ENCODE assay signal across 10 mouse cellular contexts in the genomic region with DNA sequence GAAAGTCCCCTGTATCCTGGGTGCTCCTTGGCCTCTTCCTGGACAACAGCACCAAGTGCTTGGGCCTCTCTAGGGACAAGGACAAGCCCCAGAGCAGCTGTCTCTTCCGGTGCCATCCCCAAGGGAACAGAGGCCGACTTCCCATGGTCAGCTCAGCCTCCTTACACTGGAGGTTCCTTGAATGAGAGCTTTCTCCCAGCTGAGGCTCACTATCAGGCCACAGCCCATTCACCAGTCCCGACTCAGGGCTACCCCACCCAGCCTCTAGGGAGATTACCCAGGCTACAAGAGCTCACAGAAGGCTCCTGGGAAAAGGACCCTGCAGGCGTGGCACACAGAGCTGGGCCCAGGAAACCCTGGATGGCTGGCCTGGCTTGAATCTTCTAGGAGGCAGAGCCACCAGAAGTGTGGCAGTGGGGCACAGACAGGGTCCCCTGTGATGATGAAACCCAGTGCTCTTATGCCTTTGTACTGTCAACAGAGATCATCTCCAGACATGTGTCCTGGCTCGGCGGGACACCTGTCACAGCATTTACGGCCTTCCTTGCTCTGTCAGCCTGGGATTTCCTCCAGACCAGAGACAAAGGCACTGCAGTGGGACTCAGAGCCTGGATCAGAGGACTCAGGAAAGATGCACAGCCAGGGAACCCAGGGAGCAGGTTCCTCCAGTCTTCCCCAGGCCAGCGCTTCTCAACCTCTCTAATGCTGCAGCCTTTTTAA. TPM values are rescaled to one million over a fixed set of nuclear protein-coding genes. Genes with fewer than 3 reads are reported as not detected.
DNase-seq lines count a peak whose midpoint lies in the region; ATAC-seq lines count a peak whose summit lies in the region.
"Had no signal": no experiment of that assay in that cellular context is flagged by ENCODE, and none has a peak within 500 bp of the region (broad histone marks: within the 10 kb centered on the region; RNA-seq: fewer than 3 reads in every experiment).

No protein-coding gene starts in this region.

- intact Hi-C loops in heart, postnatal 10 days (cut with DNase I): loop anchor here (5.0 kb wide), 1 partner anchor 37 kb away; no protein-coding TSS in a partner anchor

- H3K27ac ChIP-seq in brown adipose tissue, adult 24 weeks (replicated peaks; ENCODE audit: low read depth, low read length): peak overlapping the region; percentile 69
- peak overlapping the region; percentile 45; the same call in 1 of the 2 replicates for H3K27ac ChIP-seq in lung, embryonic 16.5 days (ENCODE audit: low read length)
- H3K27ac ChIP-seq in hindbrain, embryonic 16.5 days (ENCODE audit: low read depth, low read length): no peak overlapping the region

- H3K27me3 ChIP-seq in lung, embryonic 16.5 days (ENCODE audit: control insufficient read depth, insufficient read depth, low read depth, low read length): no peaks in the 10 kb centered on the region
- H3K27me3 ChIP-seq in hindbrain, embryonic 16.5 days (replicated peaks; ENCODE audit: control insufficient read depth, insufficient read depth, low read length): no peaks in the 10 kb centered on the region

- H3K4me1 ChIP-seq in brown adipose tissue, adult 24 weeks (ENCODE audit: control insufficient read depth, insufficient read depth, insufficient read length, low read length): peaks cover 2% of the 10 kb centered on the region; the same call in 1 of the 2 replicates
- peaks cover 36% of the 10 kb centered on the region for H3K4me1 ChIP-seq in lung, embryonic 16.5 days (replicated peaks; ENCODE audit: control insufficient read depth, insufficient read depth, low read length)
- peaks cover 18% of the 10 kb centered on the region for H3K4me1 ChIP-seq in hindbrain, embryonic 16.5 days (ENCODE audit: control insufficient read depth, insufficient read depth, low read depth, low read length)

- H3K9ac ChIP-seq in lung, embryonic 16.5 days (ENCODE audit: low read length): peak overlapping the region; percentile 13; the same call in 1 of the 2 replicates
- no peak overlapping the region for H3K9ac ChIP-seq in hindbrain, embryonic 16.5 days (ENCODE audit: low read depth, low read length)

- 0 out of 2 replicates have a peak overlapping the region, but pooled peaks have one; percentile 2 for H3K4me3 ChIP-seq in brown adipose tissue, adult 24 weeks (ENCODE audit: insufficient read depth, low read depth, low read length)
- H3K4me3 ChIP-seq in lung, embryonic 16.5 days (ENCODE audit: low read length): no peak overlapping the region
- H3K4me3 ChIP-seq in hindbrain, embryonic 16.5 days (ENCODE audit: low read length): no peak overlapping the region

- 70% methylated on average over 8 of the region's 8 CpGs for whole genome bisulfite sequencing in lung, embryonic 16.5 days
- WGBS in hindbrain, embryonic 16.5 days: 71% methylated on average over 8 of the region's 8 CpGs

- DNase-seq in kidney, adult 18-20 months: peak; percentile 19
- DNase-seq in kidney, postnatal 4 days: no peak
- DNase-seq in heart, postnatal 10 days: peak; percentile 48 to 57
- DNase-seq in embryo, embryonic 9.5 days (ENCODE audit: extremely low spot score): no peak

- H3K36me3 ChIP-seq in lung, embryonic 16.5 days (ENCODE audit: control insufficient read depth, insufficient read depth, low read length): peaks cover 2% of the 10 kb centered on the region; the same call in 1 of the 2 replicates
- no peaks in the 10 kb centered on the region; the same call in 1 of the 2 replicates for H3K36me3 ChIP-seq in hindbrain, embryonic 16.5 days (ENCODE audit: control insufficient read depth, insufficient read depth, low read length)
- H3K36me3 ChIP-seq: G1E had no signal

- no peak for ATAC-seq in lung, embryonic 16.5 days (ENCODE audit: low read depth)
- ATAC-seq in cerebellum, adult (ENCODE audit: insufficient number of reproducible peaks, low FRiP score, low TSS enrichment): no peak
- ATAC-seq in hindbrain, embryonic 16.5 days: no peak
- ATAC-seq: forebrain, embryonic 14.5 days had no signal

- H3K4me2 ChIP-seq in lung, embryonic 16.5 days (ENCODE audit: low read depth, low read length): no peak overlapping the region
- H3K4me2 ChIP-seq in hindbrain, embryonic 16.5 days (ENCODE audit: low read length): no peak overlapping the region

- H3K9me3 ChIP-seq in lung, embryonic 16.5 days (ENCODE audit: control insufficient read depth, low read length): no peaks in the 10 kb centered on the region
- no peaks in the 10 kb centered on the region for H3K9me3 ChIP-seq in hindbrain, embryonic 16.5 days (ENCODE audit: control insufficient read depth, low read length)
- H3K9me3 ChIP-seq: G1E had no signal

RNA-seq across cellular contexts. Expression of a gene that starts 9.4 kb away (rescaled TPM):
- polyA plus RNA-seq in brown adipose tissue, adult 24 weeks (2012; ENCODE audit: insufficient read depth, insufficient read length, missing spikeins): 4.1 and 7.5 TPM in 2 replicates
- 10 to 100 TPM; 10.0 to 11.4 TPM for total RNA-seq in heart, postnatal 10 days (2021)
- polyA plus RNA-seq in lung, embryonic 16.5 days (2015; fragmentation: Nextera tagmentation; extraction: Ambion mirVana): 8.3 and 9.1 TPM in 2 replicates
- 22.0 and 22.1 TPM in 2 replicates for polyA plus RNA-seq in hindbrain, embryonic 16.5 days (2015; fragmentation: Nextera tagmentation; extraction: Ambion mirVana)

RNA-seq across cellular contexts. Expression of a gene that starts 39.7 kb away (rescaled TPM):
- 116 and 126 TPM in 2 replicates for polyA plus RNA-seq in brown adipose tissue, adult 24 weeks (2012; ENCODE audit: insufficient read depth, insufficient read length, missing spikeins)
- 100 to 1,000 TPM; 213 to 216 TPM for total RNA-seq in heart, postnatal 10 days (2021)
- 493 and 502 TPM in 2 replicates for polyA plus RNA-seq in lung, embryonic 16.5 days (2015; fragmentation: Nextera tagmentation; extraction: Ambion mirVana)
- 332 and 340 TPM in 2 replicates for polyA plus RNA-seq in hindbrain, embryonic 16.5 days (2015; fragmentation: Nextera tagmentation; extraction: Ambion mirVana)

Comparison
In these comparisons a context has a peak if more than half of its experiments do, and no peak if none do; other contexts are left out.
1. DNase-seq: peak in kidney, adult 18-20 months (single experiment) and heart, postnatal 10 days (2 of 2); none in kidney, postnatal 4 days (0 of 2) and embryo, embryonic 9.5 days (single experiment).